Mouse (Mus musculus) G1E (cell line): ENCODE measurements at regions not wholly inside any gene's neighbourhood (a gene's known extent, or its start where the extent isn't known, plus 50 kb on each side); places are given as distances from the start of the nearest gene placed in this dataset.

Source experiments
- CTCF ChIP-seq: IDR thresholded peaks from 2 replicates; pipeline ENCODE4 v1.5.1; 2012; ENCODE audit warnings: low read depth, low read length, inconsistent platforms, mixed read lengths
- GATA1 ChIP-seq: IDR thresholded peaks from 2 replicates; pipeline ENCODE4 v1.6.1; 2012; ENCODE audit warnings: borderline replicate concordance, low read length, inconsistent platforms, mixed read lengths

- TF ChIP-seq CTCF (no peak), GATA1 (no peak)
Observed at GRCm38 (mm10) chr8:89672631-89673030, 628.7 kb upstream of the Sall1 start.
